Mouse (Mus musculus) thymus, adult 2 months (tissue): ENCODE results near the gene Ryr3. TPM values are rescaled to one million over a fixed set of nuclear protein-coding genes. Genes with fewer than 3 reads are reported as not detected.

ENCODE experiments used
- DNase-seq: peaks from one replicate; pipeline ENCODE4 v3.0.0; 2021
- H3K27ac ChIP-seq: fragments of 200-500 bp; 2 replicates; pipeline ENCODE4 v1.5.1; 2012; ENCODE audit warnings: low read length, control low read depth; ENCODE audit not compliant: control insufficient read depth, insufficient read depth
- H3K27me3 ChIP-seq: fragments of 200-500 bp; 2 replicates; pipeline ENCODE4 v1.6.1; 2012; ENCODE audit warnings: mild to moderate bottlenecking, low read length, moderate library complexity, mixed read lengths; ENCODE audit not compliant: control insufficient read depth, insufficient read depth
- H3K36me3 ChIP-seq: fragments of 200-500 bp; 2 replicates; pipeline ENCODE4 v1.6.1; 2012; ENCODE audit warnings: mild to moderate bottlenecking, low read length, moderate library complexity; ENCODE audit not compliant: control insufficient read depth, insufficient read depth
- H3K4me1 ChIP-seq: fragments of 200-500 bp; replicated peaks from 2 replicates; pipeline ENCODE4 v1.6.1; 2012; ENCODE audit warnings: low read length; ENCODE audit not compliant: control insufficient read depth, insufficient read depth
- H3K4me3 ChIP-seq: fragments of 200-500 bp; 2 replicates; pipeline ENCODE4 v1.5.1; 2012; ENCODE audit warnings: mild to moderate bottlenecking, low read length, control low read depth, moderate library complexity; ENCODE audit not compliant: control insufficient read depth, insufficient read depth
- CTCF ChIP-seq: fragments of 200-500 bp; IDR thresholded peaks from 2 replicates; pipeline ENCODE4 v1.5.1; 2012; ENCODE audit warnings: mild to moderate bottlenecking, control low read depth, low read length, moderate library complexity, borderline replicate concordance; ENCODE audit not compliant: control insufficient read depth, poor library complexity, insufficient read depth; ENCODE audit errors: extremely low read depth
- POLR2A ChIP-seq: fragments of 200-500 bp; IDR thresholded peaks from 2 replicates; pipeline ENCODE4 v1.6.1; 2012; ENCODE audit warnings: mild to moderate bottlenecking, low read length, control low read depth, moderate library complexity; ENCODE audit not compliant: control insufficient read depth, poor library complexity, insufficient read depth; ENCODE audit errors: extremely low read depth
- WGBS: fragments of 180-500 bp; shearing (Covaris S2); methylation state at CpG from one replicate; pipeline ENCODE4 v1.1.7; 2018; 5-methylcytosine and 5-hydroxymethylcytosine counted together
- polyA plus RNA-seq: library from polyadenylated mRNA; depleted of rRNA; stranded (reverse); fragments of >200 nt; gene quantifications from 2 replicates; pipeline ENCODE4 v1.2.3, GENCODE M21; 2012

Ryr3 gene
- polyA plus RNA-seq, 1 experiment = 0.78 TPM

- H3K27ac ChIP-seq = no peak overlapping the region
- no peak overlapping the region for H3K4me3 ChIP-seq
- 81% methylated on average over 4 of the region's 4 CpGs for WGBS
- H3K27me3 ChIP-seq = no peaks in the 10 kb centered on the region
- no peak for TF ChIP-seq POLR2A
- no peak for TF ChIP-seq CTCF
- no peaks in the 10 kb centered on the region for H3K4me1 ChIP-seq
- no peaks in the 10 kb centered on the region for H3K36me3 ChIP-seq
- DNase-seq = no peak
These were observed 332.3 kb downstream of the Ryr3 start for GRCm38 (mm10) chr2:112884456-112885114.

- no peaks in the 10 kb centered on the region for H3K36me3 ChIP-seq
- no peak for TF ChIP-seq POLR2A
- TF ChIP-seq CTCF = no peak
- no peak for DNase-seq
- 93% methylated on average over 2 of the region's 2 CpGs for WGBS
- no peaks in the 10 kb centered on the region for H3K4me1 ChIP-seq
- H3K4me3 ChIP-seq = no peak overlapping the region
- no peak overlapping the region for H3K27ac ChIP-seq
- H3K27me3 ChIP-seq = no peaks in the 10 kb centered on the region
These were observed 335.1 kb downstream of the Ryr3 start for GRCm38 (mm10) chr2:112881805-112882204.

GRCm38 (mm10) chr2:112881376-112881775 lies 335.5 kb downstream of the Ryr3 start:
- WGBS = 81% methylated on average over 1 of the region's 1 CpGs

GRCm38 (mm10) chr2:112877404-112877803 lies 339.5 kb downstream of the Ryr3 start:
- no peaks in the 10 kb centered on the region for H3K4me1 ChIP-seq
- no peak overlapping the region for H3K4me3 ChIP-seq
- H3K36me3 ChIP-seq = no peaks in the 10 kb centered on the region
- H3K27me3 ChIP-seq = no peaks in the 10 kb centered on the region
- no peak for TF ChIP-seq POLR2A
- no peak for TF ChIP-seq CTCF
- 81% methylated on average over 3 of the region's 3 CpGs for WGBS
- no peak overlapping the region for H3K27ac ChIP-seq
- DNase-seq = no peak

More at GRCm38 (mm10) chr2:112881376-112881775, 335.5 kb downstream of the Ryr3 start:
- Histone ChIP-seq H3K27ac (no peak overlapping the region), H3K27me3 (no peaks in the 10 kb centered on the region), H3K4me1 (no peaks in the 10 kb centered on the region), H3K4me3 (no peak overlapping the region), H3K36me3 (no peaks in the 10 kb centered on the region)
- TF ChIP-seq POLR2A (no peak), CTCF (no peak)
- DNase-seq = no peak

GRCm38 (mm10) chr2:112866043-112866551 lies 350.8 kb downstream of the Ryr3 start:
- no peak overlapping the region for H3K27ac ChIP-seq
- no peak for DNase-seq
- TF ChIP-seq CTCF = no peak
- no peaks in the 10 kb centered on the region for H3K4me1 ChIP-seq
- 91% methylated on average over 2 of the region's 2 CpGs for WGBS
- H3K4me3 ChIP-seq = no peak overlapping the region
- H3K36me3 ChIP-seq = no peaks in the 10 kb centered on the region
- H3K27me3 ChIP-seq = no peaks in the 10 kb centered on the region

- no peak overlapping the region for H3K27ac ChIP-seq
- no peaks in the 10 kb centered on the region for H3K36me3 ChIP-seq
- no peak for TF ChIP-seq CTCF
- no peak for TF ChIP-seq POLR2A
- 99% methylated on average over 4 of the region's 4 CpGs for whole genome bisulfite sequencing
- H3K4me3 ChIP-seq = no peak overlapping the region
- no peaks in the 10 kb centered on the region for H3K4me1 ChIP-seq
- H3K27me3 ChIP-seq = no peaks in the 10 kb centered on the region
- DNase-seq = no peak
These were observed 355.1 kb downstream of the Ryr3 start for GRCm38 (mm10) chr2:112861792-112862191.
